Mouse (Mus musculus) gastrocnemius, adult 2 months (tissue): Measurements from ENCODE around the gene BC052040. TPM values are rescaled to one million over a fixed set of nuclear protein-coding genes. Genes with fewer than 3 reads are reported as not detected.

Source experiments
- DNase-seq: peaks from one replicate; pipeline ENCODE4 v3.0.0; 2022
- H3K27ac ChIP-seq: fragments of 200-600 bp; 2 replicates; pipeline ENCODE4 v1.8.1; 2022; ENCODE audit warnings: mild to moderate bottlenecking
- H3K4me3 ChIP-seq: fragments of 200-600 bp; 2 replicates; pipeline ENCODE4 v1.8.1; 2022; ENCODE audit warnings: mild to moderate bottlenecking, moderate library complexity
- CTCF ChIP-seq: fragments of 200-600 bp; IDR thresholded peaks from 2 replicates; pipeline ENCODE4 v1.8.1; 2022; ENCODE audit warnings: antibody characterized with exemption, mild to moderate bottlenecking, moderate library complexity
- intact Hi-C: fragments of 180-260 bp; cut with DNase I; formaldehyde crosslinking; loops from one replicate; pipeline ENCODE4 v1.15.1; 2025
- total RNA-seq, 2 experiments: library from RNA; stranded (reverse); gene quantifications; 2 replicates each; pipeline ENCODE4 v1.2.3; 2021

The BC052040 gene
- total RNA-seq, 2 experiments from 2014 or later, result 2.4 to 3.9 TPM

- intact Hi-C loops, result no loop called here
- TF ChIP-seq CTCF, result no peak
- Histone ChIP-seq H3K4me3 (no peak overlapping the region), H3K27ac (no peak overlapping the region)
- no peak for DNase-seq
Measured at GRCm38 (mm10) chr2:115687612-115688011, 106.1 kb downstream of the BC052040 start.

- no peak overlapping the region for H3K4me3 ChIP-seq
- intact Hi-C loops, result no loop called here
- DNase-seq, result no peak
- no peak overlapping the region for H3K27ac ChIP-seq
- TF ChIP-seq CTCF, result no peak
Measured at GRCm38 (mm10) chr2:115688282-115688681, 106.8 kb downstream of the BC052040 start.

GRCm38 (mm10) chr2:115693841-115694240 is 112.3 kb downstream of the BC052040 start:
- Histone ChIP-seq H3K27ac (no peak overlapping the region), H3K4me3 (no peak overlapping the region)
- no peak for DNase-seq
- intact Hi-C loops, result no loop called here
- TF ChIP-seq CTCF, result no peak

- no peak overlapping the region for H3K27ac ChIP-seq
- TF ChIP-seq CTCF, result no peak
- H3K4me3 ChIP-seq, result no peak overlapping the region
- DNase-seq, result no peak
- intact Hi-C loops, result no loop called here
Measured at GRCm38 (mm10) chr2:115694386-115694785, 112.9 kb downstream of the BC052040 start.

- H3K27ac ChIP-seq, result no peak overlapping the region
- no peak for DNase-seq
- intact Hi-C loops, result no loop called here
- no peak overlapping the region for H3K4me3 ChIP-seq
- no peak for TF ChIP-seq CTCF
Measured at GRCm38 (mm10) chr2:115699032-115699431, 117.5 kb downstream of the BC052040 start.

GRCm38 (mm10) chr2:115702610-115703009 is 121.1 kb downstream of the BC052040 start:
- DNase-seq, result no peak
- no peak overlapping the region for H3K27ac ChIP-seq
- TF ChIP-seq CTCF, result no peak
- no peak overlapping the region for H3K4me3 ChIP-seq
- intact Hi-C loops, result no loop called here

- H3K27ac ChIP-seq, result no peak overlapping the region
- TF ChIP-seq CTCF, result no peak
- no peak for DNase-seq
- intact Hi-C loops, result no loop called here
- no peak overlapping the region for H3K4me3 ChIP-seq
Measured at GRCm38 (mm10) chr2:115717535-115717934, 136.0 kb downstream of the BC052040 start.

GRCm38 (mm10) chr2:115717980-115718379 is 136.5 kb downstream of the BC052040 start:
- intact Hi-C loops, result no loop called here
- no peak for DNase-seq

GRCm38 (mm10) chr2:115723452-115723851 is 141.9 kb downstream of the BC052040 start:
- no peak overlapping the region for H3K27ac ChIP-seq
- H3K4me3 ChIP-seq, result no peak overlapping the region
- DNase-seq, result no peak
- TF ChIP-seq CTCF, result no peak
- intact Hi-C loops, result no loop called here

More at GRCm38 (mm10) chr2:115717980-115718379, 136.5 kb downstream of the BC052040 start:
- TF ChIP-seq CTCF, result no peak
- no peak overlapping the region for H3K4me3 ChIP-seq
- no peak overlapping the region for H3K27ac ChIP-seq

- H3K4me3 ChIP-seq, result no peak overlapping the region
- no peak for TF ChIP-seq CTCF
- no peak for DNase-seq
- H3K27ac ChIP-seq, result no peak overlapping the region
- intact Hi-C loops, result no loop called here
Measured at GRCm38 (mm10) chr2:115724216-115724615, 142.7 kb downstream of the BC052040 start.

GRCm38 (mm10) chr2:115724726-115725125 is 143.2 kb downstream of the BC052040 start:
- no peak overlapping the region for H3K27ac ChIP-seq
- DNase-seq, result no peak
- intact Hi-C loops, result no loop called here
- TF ChIP-seq CTCF, result no peak
- H3K4me3 ChIP-seq, result no peak overlapping the region

GRCm38 (mm10) chr2:115725503-115725902 is 144.0 kb downstream of the BC052040 start:
- intact Hi-C loops, result no loop called here

GRCm38 (mm10) chr2:115725926-115726325 is 144.4 kb downstream of the BC052040 start:
- intact Hi-C loops, result no loop called here
- no peak overlapping the region for H3K4me3 ChIP-seq
- no peak for DNase-seq
- H3K27ac ChIP-seq, result no peak overlapping the region
- no peak for TF ChIP-seq CTCF

More at GRCm38 (mm10) chr2:115725503-115725902, 144.0 kb downstream of the BC052040 start:
- no peak for DNase-seq
- Histone ChIP-seq H3K27ac (no peak overlapping the region), H3K4me3 (no peak overlapping the region)
- TF ChIP-seq CTCF, result no peak

- Histone ChIP-seq H3K27ac (no peak overlapping the region), H3K4me3 (no peak overlapping the region)
- intact Hi-C loops, result no loop called here
- no peak for DNase-seq
- TF ChIP-seq CTCF, result no peak
Measured at GRCm38 (mm10) chr2:115726806-115727205, 145.3 kb downstream of the BC052040 start.

- no peak for DNase-seq
- intact Hi-C loops, result no loop called here
- TF ChIP-seq CTCF, result no peak
- Histone ChIP-seq H3K27ac (no peak overlapping the region), H3K4me3 (no peak overlapping the region)
Measured at GRCm38 (mm10) chr2:115728627-115729026, 147.1 kb downstream of the BC052040 start.
